Mouse (Mus musculus) 3T3-L1 (cell line): Measurements from ENCODE around the gene Slc22a13.
A peak's percentile ranks its signal among the peaks of the same experiment; 100 is the strongest.

Source experiments
- DNase-seq: peaks from one replicate; pipeline ENCODE4 v3.0.0-alpha.2; 2015; ENCODE audit warnings: low read depth, low spot score

Slc22a13 gene

GRCm38 (mm10) chr9:119201653-119202052, 7.2 kb downstream of the Slc22a13 start:
- no peak for DNase-seq

GRCm38 (mm10) chr9:119199151-119199861, 9.6 kb downstream of the Slc22a13 start:
- no peak for DNase-seq

GRCm38 (mm10) chr9:119192202-119192990, 16.5 kb downstream of the Slc22a13 start:
- DNase-seq, result no peak

GRCm38 (mm10) chr9:119181241-119181728, 27.6 kb downstream of the Slc22a13 start:
- DNase-seq, result peak; percentile 67

- no peak for DNase-seq
These were observed 29.6 kb downstream of the Slc22a13 start for GRCm38 (mm10) chr9:119179292-119179691.

GRCm38 (mm10) chr9:119167608-119168007, 41.3 kb downstream of the Slc22a13 start:
- no peak for DNase-seq

GRCm38 (mm10) chr9:119165548-119165947, 43.4 kb downstream of the Slc22a13 start:
- no peak for DNase-seq

GRCm38 (mm10) chr9:119164743-119165142, 44.2 kb downstream of the Slc22a13 start:
- DNase-seq, result peak; percentile 7

GRCm38 (mm10) chr9:119160689-119161088, 48.2 kb downstream of the Slc22a13 start:
- DNase-seq, result no peak

GRCm38 (mm10) chr9:119158861-119159260, 50.0 kb downstream of the Slc22a13 start, which contains the start of gene Gm47289:
Gene Gm47289 (plus strand): TSS chr9:119159161.
- no peak for DNase-seq

- peak; percentile 68 for DNase-seq
These were observed 52.4 kb downstream of the Slc22a13 start, which contains the start of gene Acaa1b for GRCm38 (mm10) chr9:119156278-119157201. Gene Acaa1b (minus strand): TSS chr9:119157093.

GRCm38 (mm10) chr9:119155826-119156225, 53.1 kb downstream of the Slc22a13 start:
- no peak for DNase-seq

- no peak for DNase-seq
These were observed 53.5 kb downstream of the Slc22a13 start for GRCm38 (mm10) chr9:119155416-119155815.

GRCm38 (mm10) chr9:119151751-119152150, 57.1 kb downstream of the Slc22a13 start:
- DNase-seq, result no peak

- peak; percentile 62 for DNase-seq
These were observed 59.3 kb downstream of the Slc22a13 start for GRCm38 (mm10) chr9:119149601-119150000.

- DNase-seq, result no peak
These were observed 62.7 kb downstream of the Slc22a13 start for GRCm38 (mm10) chr9:119146098-119146770.

- no peak for DNase-seq
These were observed 63.3 kb downstream of the Slc22a13 start for GRCm38 (mm10) chr9:119145638-119146037.

GRCm38 (mm10) chr9:119145137-119145536, 63.8 kb downstream of the Slc22a13 start:
- DNase-seq, result no peak

- no peak for DNase-seq
These were observed 64.2 kb downstream of the Slc22a13 start for GRCm38 (mm10) chr9:119144696-119145095.

GRCm38 (mm10) chr9:119143372-119143771, 65.5 kb downstream of the Slc22a13 start:
- DNase-seq, result no peak
